Mouse (Mus musculus): Measurements from ENCODE around the gene Osbpl9.

Gene Osbpl9

DNA sequence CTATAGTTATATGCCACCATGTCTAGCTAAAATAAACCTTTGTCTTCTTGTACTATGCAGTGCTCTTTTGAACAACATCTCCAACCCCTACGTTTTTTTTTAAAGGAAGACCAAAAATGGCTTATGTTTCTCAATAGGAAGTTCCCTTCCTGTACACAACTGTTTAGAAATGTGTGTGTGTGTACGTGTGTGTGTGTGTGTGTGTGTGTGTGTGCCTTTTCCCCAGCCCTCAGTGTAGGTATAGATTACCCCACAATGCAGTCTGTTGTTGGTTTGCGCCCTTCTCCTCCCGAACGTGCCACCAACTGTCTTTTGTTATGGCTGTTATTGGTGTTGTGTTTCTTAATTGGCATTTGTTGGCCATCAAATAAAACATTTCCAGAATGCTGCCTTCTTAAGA, 5.5 kb upstream of the Osbpl9 start:
- DNase-seq (ENCODE audit: low read depth, low spot score), result no peak

DNA sequence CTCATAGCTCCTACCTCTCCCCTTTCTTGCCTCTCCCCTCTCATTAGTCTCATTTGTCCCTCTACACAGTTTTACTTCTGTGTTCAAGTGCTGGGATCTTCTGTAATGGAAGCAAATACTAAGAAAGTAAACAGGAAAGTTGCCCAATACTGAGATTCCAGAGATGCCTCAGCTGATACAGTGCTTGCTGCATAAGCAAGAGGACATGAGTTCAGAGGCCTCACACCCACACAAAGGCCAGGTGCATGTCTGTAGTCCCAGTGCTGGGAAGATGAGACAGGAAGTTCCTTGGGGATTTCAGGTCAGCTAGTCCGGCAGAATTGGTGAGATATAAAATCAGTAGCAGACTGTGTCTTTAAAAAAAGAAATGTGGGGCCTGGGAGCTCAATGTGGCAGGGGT, 2.3 kb upstream of the Osbpl9 start:
- no peak for DNase-seq (ENCODE audit: low read depth, low spot score)

DNA sequence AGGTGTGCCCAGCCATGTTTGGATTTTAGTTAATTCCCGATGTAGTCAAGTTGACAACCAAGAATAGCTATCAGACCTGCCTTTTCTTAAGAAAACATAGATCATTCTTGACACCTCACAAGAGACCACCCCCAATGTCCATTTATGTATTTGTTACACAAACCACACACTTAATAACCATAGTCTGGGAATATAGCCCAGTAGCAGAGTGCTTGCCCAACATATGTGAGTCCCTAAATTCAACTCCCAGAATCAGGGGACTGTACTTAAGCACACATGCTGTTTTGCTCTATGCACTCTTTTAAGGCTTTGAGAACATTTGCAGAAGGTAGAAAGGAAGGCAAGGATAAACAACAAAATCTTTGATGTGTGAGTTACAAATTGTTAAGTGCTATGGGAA, 1.9 kb upstream of the Osbpl9 start:
- no peak for DNase-seq (ENCODE audit: low read depth, low spot score)

DNA sequence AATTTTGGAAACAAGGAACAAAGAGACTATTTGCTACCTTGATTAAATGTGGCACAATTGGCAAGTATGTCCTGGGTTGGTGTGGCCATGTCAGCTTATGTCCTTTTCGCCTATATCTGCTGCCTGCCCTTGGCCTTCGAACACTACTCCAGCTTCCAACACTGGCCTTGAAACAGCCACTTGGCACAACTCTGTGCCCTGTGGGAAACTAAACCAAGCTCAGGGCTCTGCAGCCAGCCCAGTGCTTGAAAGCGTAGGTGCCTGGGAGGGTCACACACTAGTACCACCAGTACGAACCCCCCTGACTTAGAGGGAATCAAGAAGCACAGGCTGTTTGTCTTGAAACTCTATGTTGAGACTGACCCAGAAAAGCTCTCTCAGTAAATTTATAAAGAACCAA, 3.0 kb downstream of the Osbpl9 start:
- DNase-seq (ENCODE audit: low read depth, low spot score), result no peak

DNA sequence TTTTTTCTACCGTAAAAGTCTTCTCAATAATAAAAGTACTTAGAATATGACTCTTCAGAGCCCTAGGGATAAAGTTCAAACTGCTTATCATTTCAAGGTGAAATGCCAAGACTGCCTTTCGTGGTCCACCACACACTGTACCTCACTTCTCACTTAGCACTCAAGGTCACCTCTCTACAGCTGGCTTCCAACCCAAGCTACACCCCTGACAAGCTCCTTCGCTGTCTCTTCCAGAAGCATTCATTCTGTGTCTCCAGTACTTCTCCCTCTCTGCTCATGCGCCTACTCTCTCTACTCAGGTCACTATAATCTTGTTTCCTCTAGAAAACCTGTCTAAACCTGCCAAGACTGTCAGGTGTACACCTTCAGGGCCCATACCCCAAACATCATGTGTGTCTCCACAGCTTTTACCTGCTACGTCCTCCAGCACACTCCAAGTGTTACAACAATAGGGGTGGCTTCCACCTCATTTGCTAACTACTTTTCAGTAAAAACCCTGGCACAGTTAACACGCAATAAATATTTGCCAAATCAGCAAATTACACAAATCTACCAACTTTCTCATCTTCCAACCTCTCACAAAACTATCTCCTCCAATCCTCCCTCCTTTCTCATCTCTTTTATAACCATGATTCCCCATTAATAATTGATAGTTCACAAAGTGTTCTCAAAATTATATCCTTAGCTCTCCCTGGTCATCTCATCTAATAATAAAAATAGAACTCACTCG, 6.0 kb downstream of the Osbpl9 start:
- DNase-seq (ENCODE audit: low read depth, low spot score), result no peak

DNA sequence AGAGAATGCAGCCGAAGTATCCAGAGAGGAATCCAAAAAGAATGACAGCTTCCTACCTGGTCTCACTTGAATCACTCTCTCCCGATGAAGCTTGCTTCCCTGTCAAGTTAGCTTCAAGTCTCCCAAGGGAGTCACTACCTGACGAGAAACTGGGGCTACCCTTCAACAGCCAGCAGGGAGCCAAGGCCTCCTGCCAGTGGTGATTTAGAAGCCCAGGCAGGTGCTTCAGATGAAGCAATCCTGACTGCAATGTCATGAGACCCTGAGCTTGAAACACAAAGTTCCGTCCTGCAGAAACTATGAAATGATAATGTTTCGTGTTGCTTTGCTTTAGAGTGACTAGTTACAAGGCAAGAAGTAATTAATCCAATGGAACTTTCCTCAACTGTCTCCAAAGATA, 8.2 kb downstream of the Osbpl9 start:
- DNase-seq (ENCODE audit: low read depth, low spot score), result no peak

DNA sequence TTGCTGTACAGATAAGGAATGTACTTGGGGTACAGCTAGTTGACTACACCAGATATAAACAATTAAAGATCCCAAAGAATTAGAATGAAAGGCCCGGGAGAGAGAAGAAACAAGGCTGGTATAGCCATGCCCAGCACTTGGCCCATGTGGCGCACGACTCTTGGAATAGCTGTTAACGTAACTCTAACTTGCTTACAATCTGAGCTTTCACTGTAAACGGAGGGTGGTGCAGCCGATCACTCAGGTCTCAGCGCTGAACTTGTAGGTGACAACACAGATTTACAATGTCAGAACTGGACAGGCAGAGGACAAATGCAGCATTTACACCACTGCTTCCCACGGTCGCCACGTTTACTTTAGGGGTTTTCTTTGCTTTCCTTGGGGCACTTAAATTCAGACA, 10.5 kb downstream of the Osbpl9 start:
- DNase-seq (ENCODE audit: low read depth, low spot score), result no peak

DNA sequence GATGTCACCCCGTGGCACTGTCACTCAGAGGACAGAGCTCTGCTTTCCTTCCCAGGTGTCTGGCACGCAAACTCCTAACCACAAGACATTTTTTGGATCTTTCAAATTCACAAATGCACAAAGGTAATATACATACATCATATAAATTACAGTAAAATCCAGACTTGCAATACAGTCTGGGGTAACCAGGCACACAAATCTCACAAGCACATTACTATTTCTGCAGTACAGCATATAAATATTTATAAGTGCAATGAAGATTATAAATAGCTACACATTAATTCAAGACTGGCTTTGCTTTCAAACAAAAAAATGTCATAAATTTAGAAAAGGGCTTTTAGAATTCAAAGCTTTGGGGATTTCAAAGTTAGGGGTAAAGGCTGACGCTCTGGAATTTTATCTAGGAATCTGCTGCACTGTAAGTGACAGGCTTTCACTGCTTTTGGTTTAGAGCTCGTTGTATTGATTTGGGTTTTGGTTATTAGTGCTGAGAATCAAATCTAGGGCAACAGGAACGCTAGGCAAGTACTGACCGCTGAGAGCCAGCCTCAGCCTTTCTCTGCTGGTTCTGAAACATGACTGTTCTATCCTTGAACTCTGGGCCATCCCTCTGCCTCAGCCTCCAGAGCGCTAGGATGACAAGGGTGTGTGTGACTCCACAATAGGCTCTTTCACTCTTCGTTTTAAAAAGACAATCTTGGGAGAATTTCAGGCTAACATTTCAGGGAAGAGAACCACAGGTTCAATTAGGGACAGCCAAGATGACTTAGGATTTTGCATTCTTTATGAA, 16.3 kb downstream of the Osbpl9 start:
- DNase-seq (ENCODE audit: low read depth, low spot score), result no peak

DNA sequence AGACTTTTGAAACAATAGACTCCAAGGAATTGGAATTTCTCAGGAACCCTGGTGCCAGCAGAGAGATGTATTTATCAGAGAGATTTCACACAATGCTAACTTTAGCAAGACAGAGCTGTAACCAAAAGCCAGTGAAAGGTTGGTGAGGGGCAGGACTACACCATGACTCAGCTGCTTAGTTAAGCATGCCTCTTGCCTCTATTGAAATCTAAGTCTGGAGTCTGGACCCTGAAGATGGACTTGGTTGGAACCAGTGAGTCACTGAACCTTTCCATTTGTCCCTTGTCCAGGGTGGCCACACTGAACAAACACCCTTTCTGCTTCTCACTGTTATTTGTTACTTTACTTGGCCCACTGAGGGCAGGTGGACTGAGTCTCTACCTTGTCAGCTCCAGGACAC, 26.4 kb downstream of the Osbpl9 start:
- no peak for DNase-seq (ENCODE audit: low read depth, low spot score)

DNA sequence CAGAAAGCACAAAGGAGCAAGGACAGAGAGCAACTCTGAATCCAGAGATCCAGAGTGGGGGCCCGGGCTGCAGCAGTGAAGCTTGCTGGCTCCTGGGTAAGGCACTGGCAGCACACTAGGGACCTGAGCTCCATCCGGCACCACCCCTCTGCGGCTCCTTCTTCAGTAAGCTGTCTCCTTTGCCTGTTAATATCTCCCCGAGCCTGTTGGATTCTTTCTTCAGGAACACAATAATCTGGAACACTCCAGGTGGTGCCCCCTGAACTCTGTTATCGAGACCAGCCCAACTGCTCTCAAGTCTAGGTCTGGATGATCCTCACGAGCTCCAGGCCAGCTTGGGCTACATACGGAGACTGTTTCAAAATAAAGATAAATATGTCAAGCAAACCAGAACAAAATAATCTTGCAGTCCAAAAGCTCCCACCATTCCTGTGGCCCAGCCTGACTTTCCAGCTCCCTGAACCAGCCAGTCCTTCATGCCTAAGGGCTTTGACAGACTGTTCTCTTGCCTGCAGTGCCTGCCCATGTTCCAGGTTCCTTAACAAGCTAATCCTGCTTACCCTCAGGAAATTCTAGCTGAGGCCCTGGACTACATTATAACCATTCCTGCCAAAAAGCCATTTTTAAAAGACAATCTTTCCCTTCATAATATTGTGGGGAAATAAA, 28.2 kb downstream of the Osbpl9 start:
- no peak for DNase-seq (ENCODE audit: low read depth, low spot score)

DNA sequence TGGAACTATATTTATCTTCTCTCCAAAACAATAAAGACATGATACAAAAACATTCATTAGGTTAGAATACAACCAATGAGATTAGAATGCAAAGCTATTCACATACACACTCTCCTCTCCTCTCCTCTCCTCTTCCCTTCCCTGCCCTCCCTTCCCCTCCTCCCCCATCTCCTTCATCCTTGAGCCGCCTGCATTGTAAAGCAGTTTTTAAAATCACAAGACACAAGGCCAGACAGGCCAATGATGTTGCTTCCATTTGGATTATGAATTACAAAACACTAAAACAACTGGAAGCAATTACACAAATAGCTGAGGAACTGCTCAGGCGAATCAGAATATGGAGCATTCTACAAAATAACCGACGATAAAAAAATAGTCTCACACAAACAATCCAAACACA, 28.7 kb downstream of the Osbpl9 start:
- DNase-seq (ENCODE audit: low read depth, low spot score), result no peak

DNA sequence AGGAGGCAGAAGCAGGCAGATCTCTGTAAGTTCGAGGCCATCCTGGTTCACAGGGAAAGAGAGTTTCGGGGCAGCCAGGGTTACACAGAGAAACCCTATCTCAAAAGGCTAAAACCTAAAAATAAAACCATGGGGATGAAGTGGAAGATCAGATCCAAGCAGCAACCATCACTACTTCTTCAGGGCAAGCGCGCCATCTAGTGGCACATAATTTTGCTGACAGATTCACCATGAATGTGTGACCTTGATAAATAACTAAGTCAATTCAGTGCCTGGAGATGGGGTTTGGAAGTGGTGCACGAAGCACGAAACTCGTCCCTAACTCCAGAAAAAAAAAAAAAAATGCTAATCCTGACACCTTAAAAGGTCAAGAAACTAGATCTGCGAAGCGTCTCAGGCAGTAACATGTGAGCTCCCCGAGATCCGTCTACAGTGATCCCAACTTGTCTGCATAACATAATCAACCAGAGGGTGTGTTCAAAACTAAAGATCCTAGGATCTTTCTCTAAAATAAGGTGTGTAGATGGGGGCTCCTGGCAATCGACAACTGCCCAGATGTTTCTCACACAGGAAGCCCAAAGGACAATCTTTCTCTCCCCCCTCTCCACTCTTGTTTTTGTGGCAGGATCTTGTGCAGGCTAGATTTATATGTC, 36.4 kb downstream of the Osbpl9 start:
- DNase-seq (ENCODE audit: low read depth, low spot score), result peak; percentile 82

DNA sequence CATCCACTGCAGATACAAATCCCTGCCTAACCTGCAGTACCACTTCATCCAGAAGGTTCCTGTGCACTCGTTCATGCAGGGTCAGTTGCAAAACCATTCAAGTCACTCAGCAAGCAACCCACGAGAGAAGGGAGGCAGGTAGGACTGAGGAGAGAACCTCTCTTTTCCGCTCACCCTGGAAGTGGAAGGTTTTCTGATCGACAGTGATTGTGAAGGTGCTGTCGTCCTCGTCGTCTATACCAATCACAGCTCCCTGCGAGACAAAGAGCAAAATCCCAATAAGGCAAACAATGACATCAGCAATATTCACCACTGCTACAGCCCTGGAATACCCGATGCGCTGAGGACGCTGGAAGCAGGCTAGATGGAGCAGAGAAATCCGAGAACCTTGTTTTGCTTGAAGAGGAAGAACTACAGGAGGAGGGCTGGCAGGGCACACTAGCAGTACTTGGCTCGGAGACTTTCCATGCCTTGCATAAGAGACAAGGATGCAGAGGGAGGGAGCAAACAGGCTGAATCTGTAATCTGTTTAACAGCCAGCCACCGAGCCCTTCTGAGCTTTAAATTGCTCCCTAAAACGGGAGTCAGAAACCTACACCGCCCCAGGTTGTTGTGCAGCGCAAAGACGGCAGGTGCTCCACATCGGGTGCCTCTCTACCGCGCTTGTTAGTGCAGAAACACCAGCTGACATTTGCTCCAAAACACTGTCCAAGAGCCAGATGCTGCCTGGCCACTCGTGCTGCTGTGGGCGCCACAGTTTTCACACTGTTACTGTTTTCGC, 45.4 kb downstream of the Osbpl9 start:
- DNase-seq (ENCODE audit: low read depth, low spot score), result no peak

DNA sequence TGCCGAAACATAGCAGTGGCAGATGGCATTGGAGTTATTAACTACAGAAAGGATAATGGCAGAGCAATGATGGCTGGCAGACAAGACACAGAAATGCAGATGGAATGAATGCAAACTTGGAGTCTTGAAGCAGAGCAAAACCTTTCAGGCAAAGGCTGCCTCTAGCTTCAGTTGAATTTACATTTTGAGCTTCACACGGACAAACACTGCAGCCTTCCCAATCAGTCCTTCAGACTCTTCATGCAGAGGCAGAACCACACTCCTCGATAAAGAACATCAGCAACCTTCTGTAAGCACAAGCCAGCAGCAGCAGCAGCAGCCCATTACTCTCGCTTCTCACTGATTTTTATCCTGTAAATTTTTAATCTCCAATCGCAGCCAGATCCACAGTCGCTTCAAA, 46.0 kb downstream of the Osbpl9 start:
- DNase-seq (ENCODE audit: low read depth, low spot score), result no peak

DNA sequence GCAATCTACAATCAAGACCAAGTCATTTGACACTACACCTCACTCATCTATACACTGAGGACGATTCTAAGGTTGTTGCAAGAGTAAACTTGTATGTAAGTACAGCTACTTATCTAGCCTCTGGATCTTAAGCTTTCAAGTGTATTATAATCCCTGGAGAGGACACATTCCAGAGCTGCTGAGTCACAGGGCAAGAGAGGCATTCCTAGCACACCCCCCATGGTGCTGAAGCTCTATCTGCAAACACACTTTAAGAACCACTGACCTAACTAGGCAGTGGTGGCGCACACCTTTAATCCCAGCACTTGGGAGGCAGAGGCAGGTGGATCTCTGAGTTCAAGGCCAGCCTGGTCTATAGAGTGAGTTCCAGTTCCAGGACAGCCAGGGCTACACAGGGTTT, 51.9 kb downstream of the Osbpl9 start:
- peak; percentile 88 for DNase-seq (ENCODE audit: low read depth, low spot score)

DNA sequence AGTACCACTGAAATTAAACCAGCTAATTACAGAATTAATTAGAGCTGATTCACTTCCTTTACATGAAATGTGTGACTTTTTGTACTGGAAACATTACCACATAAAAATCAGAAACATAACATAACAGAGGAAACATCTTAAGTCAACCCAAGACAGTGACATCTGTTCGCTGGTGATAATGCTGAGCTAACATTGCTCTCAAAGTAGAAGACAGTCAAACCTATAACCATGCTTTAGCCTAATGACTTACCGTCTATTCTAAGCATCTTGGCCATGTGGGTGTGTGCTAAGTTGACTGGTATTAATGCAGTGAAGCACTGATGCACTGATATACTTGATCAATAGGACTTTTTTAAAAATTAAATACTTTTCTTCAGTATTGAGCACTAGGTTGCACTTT, 52.7 kb downstream of the Osbpl9 start:
- DNase-seq (ENCODE audit: low read depth, low spot score), result no peak

DNA sequence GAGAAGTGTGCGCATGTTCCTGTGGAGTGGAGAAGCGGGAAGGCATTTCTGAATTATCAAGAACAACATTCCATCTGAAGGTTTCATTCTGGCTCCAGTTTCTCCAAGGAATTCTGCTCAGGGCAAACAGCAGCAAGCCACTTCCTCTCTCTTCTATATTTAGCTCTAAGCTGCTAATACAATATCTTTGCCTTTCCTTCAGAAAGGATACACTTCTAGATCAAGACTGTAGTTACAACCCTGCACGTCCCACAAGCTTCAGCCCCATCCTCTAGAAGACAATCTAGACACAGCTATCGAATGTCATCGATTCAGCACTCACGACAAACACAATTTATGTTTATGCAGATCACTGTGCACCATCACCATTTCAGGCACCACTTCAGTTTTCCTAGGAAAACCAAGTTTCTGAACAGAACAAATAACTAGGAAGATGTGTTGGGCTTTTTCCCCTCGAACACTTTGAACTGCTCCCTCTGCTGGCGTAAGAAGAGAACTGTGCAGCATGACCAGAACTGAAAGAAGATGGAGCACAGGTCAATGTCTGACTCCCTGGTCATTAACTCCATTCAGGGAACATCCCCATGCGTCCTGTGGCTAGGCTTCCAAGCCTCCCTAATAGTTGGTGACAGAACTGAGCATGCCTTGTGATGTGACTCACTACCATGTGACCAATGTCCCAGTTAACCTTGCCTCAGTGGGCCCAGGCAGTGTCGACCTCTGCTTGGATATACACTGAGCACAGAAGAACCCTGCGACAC, 54.6 kb downstream of the Osbpl9 start:
- DNase-seq (ENCODE audit: low read depth, low spot score), result peak; percentile 62

DNA sequence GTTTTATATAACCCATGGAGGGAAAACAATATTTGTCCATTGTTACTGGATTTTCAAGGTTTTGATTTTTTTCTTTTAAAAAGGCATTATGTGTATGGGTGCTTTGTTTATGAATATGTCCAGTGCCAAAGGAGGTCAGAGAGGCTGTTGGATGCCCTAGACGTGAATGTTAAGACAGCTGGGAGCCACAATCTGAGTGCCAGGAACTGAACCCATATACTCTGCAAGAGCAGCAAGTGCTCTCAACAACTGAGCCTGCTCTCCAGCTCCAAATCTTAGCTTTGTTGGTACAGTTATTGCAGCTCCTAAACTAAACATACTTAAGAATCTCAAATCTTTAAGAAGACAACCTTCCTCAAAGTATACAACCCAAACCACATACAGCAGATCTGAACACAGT, 59.0 kb downstream of the Osbpl9 start:
- DNase-seq (ENCODE audit: low read depth, low spot score), result no peak

DNA sequence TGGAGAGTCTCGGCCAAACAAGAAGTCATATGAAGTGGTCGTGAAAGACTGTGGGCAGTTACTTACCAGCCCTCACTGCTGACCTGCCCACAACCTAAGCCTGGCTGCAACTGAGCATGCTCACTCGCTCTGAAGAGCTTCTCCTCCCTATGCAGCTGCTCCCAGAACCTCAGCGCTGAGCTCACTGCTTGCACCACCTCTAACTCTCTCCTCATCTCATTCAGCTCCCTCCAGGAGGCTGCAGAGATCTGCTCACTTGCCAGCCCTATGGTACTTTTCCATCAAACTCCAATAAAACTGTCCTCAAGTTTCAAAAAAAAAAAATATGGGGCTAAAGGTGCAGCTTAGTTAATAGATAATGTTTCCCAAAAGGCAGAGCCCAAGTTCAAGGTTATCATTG, 63.5 kb downstream of the Osbpl9 start:
- DNase-seq (ENCODE audit: low read depth, low spot score), result peak; percentile 21

DNA sequence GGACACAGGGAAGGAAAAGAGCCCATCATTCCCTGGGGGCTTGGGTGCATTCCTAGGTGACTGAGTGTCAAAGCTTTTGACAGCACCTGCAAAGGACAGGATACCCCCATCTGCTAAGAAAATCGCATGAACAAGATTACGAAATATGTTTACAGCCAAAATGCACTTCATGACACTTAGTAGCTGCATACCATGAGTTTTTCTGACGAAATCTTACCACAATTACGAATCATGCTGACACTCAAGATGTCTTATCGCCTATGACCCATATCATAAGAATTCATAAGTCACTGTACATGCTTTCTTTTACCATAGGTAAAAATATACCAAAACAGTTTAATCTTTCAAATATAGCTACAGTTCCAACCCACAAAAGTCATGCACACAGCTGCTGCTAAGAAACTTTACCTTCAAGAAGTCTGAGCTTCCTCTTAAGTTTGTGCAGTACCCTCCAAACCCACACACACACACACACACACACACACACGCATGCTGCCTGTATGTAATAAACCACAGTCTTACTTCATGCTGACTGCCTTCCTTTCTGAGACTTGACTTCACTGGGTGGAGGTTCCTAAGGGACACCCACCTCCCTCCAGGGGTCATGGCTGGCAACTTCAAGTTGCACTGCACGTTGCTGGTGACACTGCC, 65.5 kb downstream of the Osbpl9 start:
- no peak for DNase-seq (ENCODE audit: low read depth, low spot score)

All from ES-CJ7 (cell line).